Mouse (Mus musculus) hindbrain, postnatal 0 days (tissue): Measurements from ENCODE around the gene Ispd. TPM values are rescaled to one million over a fixed set of nuclear protein-coding genes. Genes with fewer than 3 reads are reported as not detected.

Experiments
- ATAC-seq: fragments of 200-750 bp; cut with Nextera tagmentation; 2 replicates; pipeline ENCODE4 v1.8.0; 2017; ENCODE audit warnings: mild to moderate bottlenecking, moderate TSS enrichment, moderate library complexity
- DNase-seq: peaks from one replicate; pipeline ENCODE4 v3.0.0-alpha.2; 2015; ENCODE audit warnings: low spot score
- H3K27ac ChIP-seq: fragments of 300-500 bp; sonication (generic); 2 replicates; pipeline ENCODE4 v1.5.1; 2014; ENCODE audit warnings: mild to moderate bottlenecking
- H3K27me3 ChIP-seq: fragments of 300-500 bp; sonication (generic); 2 replicates; pipeline ENCODE4 v1.6.1; 2014; ENCODE audit warnings: low read length, mixed read lengths; ENCODE audit not compliant: insufficient read depth
- H3K36me3 ChIP-seq: fragments of 300-500 bp; sonication (generic); 2 replicates; pipeline ENCODE4 v1.6.1; 2014; ENCODE audit warnings: low read length, mixed read lengths; ENCODE audit not compliant: insufficient read depth
- H3K4me1 ChIP-seq: fragments of 300-500 bp; sonication (generic); 2 replicates; pipeline ENCODE4 v1.6.1; 2014; ENCODE audit warnings: antibody characterized with exemption, low read length, mixed read lengths; ENCODE audit not compliant: insufficient read depth
- H3K4me2 ChIP-seq: fragments of 300-500 bp; sonication (generic); 2 replicates; pipeline ENCODE4 v1.6.1; 2014; ENCODE audit warnings: low read depth, mild to moderate bottlenecking, low read length, moderate library complexity, mixed read lengths
- H3K4me3 ChIP-seq: fragments of 300-500 bp; sonication (generic); 2 replicates; pipeline ENCODE4 v1.5.1; 2014; ENCODE audit warnings: low read length
- H3K9ac ChIP-seq: fragments of 300-500 bp; sonication (generic); replicated peaks from 2 replicates; pipeline ENCODE4 v1.6.1; 2014; ENCODE audit warnings: mild to moderate bottlenecking, low read length, moderate library complexity, mixed read lengths
- H3K9me3 ChIP-seq: fragments of 300-500 bp; sonication (generic); 2 replicates; pipeline ENCODE4 v1.6.1; 2016; ENCODE audit warnings: low read length, mixed read lengths
- CTCF ChIP-seq: IDR thresholded peaks from 2 replicates; pipeline ENCODE4 v1.5.1; 2016; ENCODE audit warnings: antibody characterized with exemption, control low read depth, low read depth
- WGBS: fragments of 180-500 bp; shearing (Covaris S2); extraction: QIAGEN DNeasy Blood & Tissue Kit; methylation state at CpG from one replicate; pipeline ENCODE4 v1.1.7; 2014; 5-methylcytosine and 5-hydroxymethylcytosine counted together
- polyA plus RNA-seq: library from polyadenylated mRNA; unstranded; fragments of >200 nt; fragmentation: Nextera tagmentation; extraction: Ambion mirVana; gene quantifications from 2 replicates; pipeline ENCODE4 v1.2.1, GENCODE M21; 2015
- total RNA-seq: library from RNA; depleted of rRNA; stranded (reverse); fragments of >200 nt; gene quantifications from 2 replicates; pipeline ENCODE4 v1.2.3, GENCODE M21; 2014; rRNA removed

Gene Ispd
- total and polyA plus RNA-seq, 2 experiments from 2014 or later: 7.6 to 13.3 TPM

- no peaks in the 10 kb centered on the region for H3K36me3 ChIP-seq
- H3K4me1 ChIP-seq: no peaks in the 10 kb centered on the region
- ATAC-seq (no peak), DNase-seq (no peak)
- H3K4me2 ChIP-seq: no peak overlapping the region
- no peak for TF ChIP-seq CTCF
- H3K27me3 ChIP-seq: no peaks in the 10 kb centered on the region
- no peak overlapping the region for H3K9ac ChIP-seq
- no peaks in the 10 kb centered on the region for H3K9me3 ChIP-seq
- 82% methylated on average over 4 of the region's 4 CpGs for WGBS
- no peak overlapping the region for H3K4me3 ChIP-seq
- H3K27ac ChIP-seq: no peak overlapping the region
Observed at GRCm38 (mm10) chr12:36733673-36734371, 352.6 kb downstream of the Ispd start.

Other genes starting within 250 kb of the Ispd start
- gene Ankmy2, start 224.3 kb upstream of the Ispd start, total RNA-seq: 51.0 and 56.3 TPM in 2 replicates
- gene Ankmy2, start 224.3 kb upstream of the Ispd start, polyA plus RNA-seq: 72.1 and 74.1 TPM in 2 replicates
- gene Bzw2, start 223.4 kb upstream of the Ispd start, total RNA-seq: 156 and 184 TPM in 2 replicates
- gene Bzw2, start 223.4 kb upstream of the Ispd start, polyA plus RNA-seq: 254 and 263 TPM in 2 replicates
- not detected in 2 replicates for gene Lrrc72, start 128.1 kb upstream of the Ispd start, total RNA-seq
- gene Lrrc72, start 128.1 kb upstream of the Ispd start, polyA plus RNA-seq: not detected in 2 replicates
- gene Sostdc1, start 67.3 kb upstream of the Ispd start, total RNA-seq: 12.0 and 14.2 TPM in 2 replicates
- 28.9 and 32.4 TPM in 2 replicates for gene Sostdc1, start 67.3 kb upstream of the Ispd start, polyA plus RNA-seq
- 1.8 and 5.2 TPM in 2 replicates for gene D630036H23Rik, start 731 bp downstream of the Ispd start, total RNA-seq
- gene D630036H23Rik, start 731 bp downstream of the Ispd start, polyA plus RNA-seq: 2.7 and 2.9 TPM in 2 replicates